Mouse (Mus musculus): ENCODE measurements at regions not wholly inside any gene's neighbourhood (a gene's known extent, or its start where the extent isn't known, plus 50 kb on each side); places are given as distances from the start of the nearest gene placed in this dataset.

DNA sequence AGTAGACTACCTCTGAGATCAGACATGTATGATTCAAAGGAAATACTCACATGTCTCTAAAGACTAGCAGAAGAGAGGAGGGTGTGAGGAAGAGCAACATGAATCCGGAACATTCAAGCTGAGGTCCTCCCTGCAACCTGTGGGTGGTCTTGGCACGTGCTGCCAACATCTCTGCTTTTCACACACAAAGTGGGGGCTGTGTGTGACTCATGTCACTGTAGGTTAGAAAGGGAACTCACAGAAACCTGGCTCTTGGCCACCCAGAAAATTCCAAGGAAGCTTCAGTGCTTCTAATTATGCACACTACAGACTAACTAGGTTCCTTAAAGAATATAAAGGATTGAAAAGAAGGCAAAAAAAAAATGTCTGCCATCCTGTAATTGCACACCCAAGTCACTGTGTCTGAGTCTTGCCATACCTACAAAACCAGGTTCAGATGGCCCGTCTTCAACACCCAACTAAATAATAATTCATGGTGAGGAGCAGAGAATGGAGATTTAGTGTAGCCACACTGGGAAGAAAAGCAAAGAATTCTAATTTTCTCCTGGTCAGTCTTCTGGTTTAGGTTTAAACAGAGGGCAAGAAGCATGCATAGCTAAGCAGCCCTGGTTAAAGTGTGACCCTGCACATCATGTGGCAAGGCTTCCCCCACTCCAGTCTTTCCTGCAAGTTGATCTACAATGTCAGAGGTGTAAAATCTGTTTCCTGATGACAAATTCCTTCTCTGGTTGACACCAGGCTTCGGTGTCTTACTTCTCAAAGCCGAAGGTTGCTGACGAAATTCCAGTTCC lies 673.8 kb upstream of the Arpp21 start:
- DNase-seq (ENCODE audit: low spot score in 2 of 2): no peak

GRCm38 (mm10) chr9:112905955-112906354 lies 670.2 kb upstream of the Arpp21 start:
- DNase-seq (ENCODE audit: low spot score in 2 of 2): no peak

- DNase-seq (ENCODE audit: low spot score in 2 of 2): no peak
Measured at GRCm38 (mm10) chr9:112864921-112865320, 629.2 kb upstream of the Arpp21 start.

- no peak for DNase-seq (ENCODE audit: low spot score in 2 of 2)
Measured at GRCm38 (mm10) chr9:112861136-112861535, 625.4 kb upstream of the Arpp21 start.

- DNase-seq (ENCODE audit: low spot score in 2 of 2): no peak
Measured at GRCm38 (mm10) chr9:112860307-112860893, 624.7 kb upstream of the Arpp21 start.

- no peak for DNase-seq (ENCODE audit: low spot score in 2 of 2)
Measured at GRCm38 (mm10) chr9:112841473-112841872, 605.7 kb upstream of the Arpp21 start.

GRCm38 (mm10) chr9:112839071-112839793 lies 603.5 kb upstream of the Arpp21 start:
- no peak for DNase-seq (ENCODE audit: low spot score in 2 of 2)

DNA sequence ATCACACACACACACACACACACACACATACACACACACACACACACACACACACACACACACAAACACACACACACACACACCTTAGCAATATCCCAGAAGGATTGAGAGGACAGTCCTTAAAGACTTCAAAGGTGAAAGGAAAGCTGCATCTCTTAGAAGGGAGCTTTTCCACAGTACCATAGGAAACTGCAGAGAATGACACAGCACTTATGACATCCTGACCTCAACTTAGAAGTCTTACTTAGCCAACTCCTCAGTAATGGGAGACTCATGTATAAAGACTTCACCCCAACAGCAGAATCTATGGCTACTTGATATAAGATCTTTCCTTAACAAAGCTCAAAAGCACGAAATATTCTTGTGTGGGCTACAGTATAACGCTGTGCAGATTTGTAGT lies 601.8 kb upstream of the Arpp21 start:
- no peak for DNase-seq (ENCODE audit: low spot score in 2 of 2)

GRCm38 (mm10) chr9:112834441-112835245 lies 598.9 kb upstream of the Arpp21 start:
- no peak for DNase-seq (ENCODE audit: low spot score in 2 of 2)

DNA sequence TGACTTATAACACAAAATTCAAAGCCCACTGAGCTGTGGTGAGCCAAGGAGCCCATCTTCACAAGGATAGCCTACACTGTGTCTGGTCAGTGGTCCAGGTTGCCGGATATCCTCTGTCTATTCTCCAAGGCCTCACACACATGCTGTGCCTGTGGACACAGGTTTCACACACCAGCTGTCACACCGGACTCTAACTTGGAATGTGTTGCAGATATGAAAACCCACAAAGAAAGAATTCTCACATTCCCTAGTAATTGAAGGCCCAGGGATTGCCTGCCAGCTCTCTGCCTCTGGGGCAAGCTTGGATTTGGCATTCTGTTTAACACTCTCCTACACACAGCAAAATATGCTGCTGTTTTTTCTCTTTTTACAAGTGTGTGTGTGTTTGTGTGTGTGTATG lies 595.4 kb upstream of the Arpp21 start:
- no peak for DNase-seq (ENCODE audit: low spot score in 2 of 2)

- DNase-seq (ENCODE audit: low spot score in 2 of 2): no peak
Measured at GRCm38 (mm10) chr9:112828602-112829001, 592.9 kb upstream of the Arpp21 start.

GRCm38 (mm10) chr9:112826592-112826991 lies 590.9 kb upstream of the Arpp21 start:
- no peak for DNase-seq (ENCODE audit: low spot score in 2 of 2)

DNA sequence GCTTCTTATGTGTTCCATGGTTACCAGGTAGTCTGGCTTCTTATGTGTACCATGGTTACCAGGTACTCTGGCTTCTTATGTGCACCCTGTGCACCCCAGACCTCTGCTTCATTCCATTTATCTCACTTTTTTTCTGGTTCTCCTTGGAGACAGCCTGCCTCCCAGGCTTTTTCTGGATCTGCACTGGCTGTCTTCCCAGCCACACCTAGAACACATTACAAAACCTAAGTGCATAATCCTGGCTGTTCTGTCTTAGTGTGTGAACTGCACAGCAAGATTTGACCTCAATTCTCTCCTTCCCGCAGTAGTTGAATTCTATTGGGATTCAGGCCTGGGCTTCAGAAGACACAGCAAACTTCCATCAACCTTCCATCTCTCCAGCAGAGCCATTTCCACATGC lies 586.2 kb upstream of the Arpp21 start:
- no peak for DNase-seq (ENCODE audit: low spot score in 2 of 2)

- DNase-seq (ENCODE audit: low spot score in 2 of 2): no peak
Measured at GRCm38 (mm10) chr9:112811946-112812345, 576.2 kb upstream of the Arpp21 start.

GRCm38 (mm10) chr9:112799583-112800220 lies 564.0 kb upstream of the Arpp21 start:
- DNase-seq (ENCODE audit: low spot score in 2 of 2): no peak

GRCm38 (mm10) chr9:112793537-112793936 lies 557.8 kb upstream of the Arpp21 start:
- DNase-seq (ENCODE audit: low spot score in 2 of 2): no peak

DNA sequence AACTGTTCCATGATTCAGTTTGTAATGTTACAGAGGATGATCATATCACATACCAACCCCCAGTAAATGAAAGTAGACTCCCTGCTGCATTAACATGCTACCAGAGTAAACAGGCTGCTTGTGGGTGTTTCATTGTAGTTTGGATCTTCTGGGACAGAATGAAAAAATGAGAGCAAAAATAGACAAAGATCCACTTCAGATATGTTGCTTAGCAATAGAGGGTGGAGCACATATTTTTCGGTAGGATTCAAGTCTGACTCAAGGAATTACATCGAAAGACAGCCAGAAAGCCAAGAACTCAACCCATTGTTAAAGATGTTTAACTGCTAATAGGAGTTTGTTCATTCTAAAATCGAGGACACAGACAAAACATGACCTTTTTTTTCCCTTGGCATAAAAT lies 536.2 kb upstream of the Arpp21 start:
- DNase-seq (ENCODE audit: low spot score in 2 of 2): no peak

- no peak for DNase-seq (ENCODE audit: low spot score in 2 of 2)
Measured at GRCm38 (mm10) chr9:112744616-112745015, 508.9 kb upstream of the Arpp21 start.

DNA sequence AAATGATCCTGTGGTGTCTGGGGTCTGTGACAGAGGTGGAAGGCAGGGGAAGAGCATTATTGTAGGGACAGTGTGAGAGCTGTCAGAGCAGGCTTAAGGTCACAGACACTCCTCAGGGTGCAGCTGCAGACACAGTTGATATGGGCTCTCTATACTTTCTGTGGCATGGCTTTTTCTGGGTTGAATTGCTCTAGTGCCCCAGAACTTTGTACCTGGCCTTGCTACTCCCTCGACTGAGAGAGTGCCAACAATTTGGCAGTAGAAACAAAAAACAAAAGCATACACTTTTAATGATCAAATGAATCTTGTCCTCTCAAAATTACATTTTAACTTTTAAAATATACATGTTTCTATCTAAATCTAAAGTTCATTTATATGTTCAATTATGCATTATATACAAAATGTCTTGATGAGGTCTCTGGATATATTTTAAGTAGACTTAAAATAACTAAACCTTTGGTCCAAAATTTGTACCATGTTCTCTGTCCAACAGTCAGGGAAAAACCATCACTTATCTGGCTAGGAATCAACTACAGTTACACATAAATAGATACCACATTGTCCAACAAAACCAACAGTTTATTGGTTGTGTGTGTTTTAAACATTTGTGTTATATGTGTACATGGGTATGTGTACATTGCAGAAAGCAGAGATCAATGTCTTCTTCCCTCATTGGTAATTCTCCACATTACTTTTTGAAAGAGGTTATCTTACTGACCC lies 508.3 kb upstream of the Arpp21 start:
- no peak for DNase-seq (ENCODE audit: low spot score in 2 of 2)

- no peak for DNase-seq (ENCODE audit: low spot score in 2 of 2)
Measured at GRCm38 (mm10) chr9:112735761-112736160, 500.0 kb upstream of the Arpp21 start.

GRCm38 (mm10) chr9:112725523-112725922 lies 489.8 kb upstream of the Arpp21 start:
- no peak for DNase-seq (ENCODE audit: low spot score in 2 of 2)
